Mouse (Mus musculus): Measurements from ENCODE around the gene Ppp1r9b. TPM values are rescaled to one million over a fixed set of nuclear protein-coding genes. Genes with fewer than 3 reads are reported as not detected.
A peak's percentile ranks its signal among the peaks of the same experiment; 100 is the strongest.
"Not testable (repeated sequence)": the region's sequence is repeated elsewhere in the genome, so short reads cannot be mapped to it uniquely, and the experiment has no call there.

The Ppp1r9b gene
- total RNA-seq, 2 experiments from 2014 or later: 50.3 to 67.7 TPM

GRCm38 (mm10) chr11:94996101-94996500 is 5.3 kb downstream of the Ppp1r9b start:
- ATAC-seq (replicated peaks; ENCODE audit: poor library complexity, severe bottlenecking): no peak

DNA sequence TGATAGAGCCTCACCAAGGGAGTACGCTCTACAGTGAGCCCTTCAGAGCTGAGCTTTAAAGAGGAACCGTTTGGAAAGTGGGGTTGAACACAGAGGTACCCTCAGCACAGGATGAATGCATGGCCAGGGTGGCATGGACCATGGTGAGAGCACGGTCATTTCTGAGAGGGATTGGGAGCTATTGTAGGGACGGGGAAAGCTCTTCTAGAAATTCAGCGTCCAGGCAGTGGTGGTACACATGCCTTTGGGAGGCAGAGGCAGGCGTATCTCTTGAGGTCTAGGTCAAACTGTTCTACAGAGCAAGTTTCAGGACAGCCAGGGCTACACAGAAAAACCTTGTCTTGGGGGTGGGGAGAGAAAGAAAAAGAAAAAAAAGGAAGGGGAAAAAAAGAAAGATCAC is 6.1 kb downstream of the Ppp1r9b start:
- ATAC-seq (replicated peaks; ENCODE audit: poor library complexity, severe bottlenecking): no peak

DNA sequence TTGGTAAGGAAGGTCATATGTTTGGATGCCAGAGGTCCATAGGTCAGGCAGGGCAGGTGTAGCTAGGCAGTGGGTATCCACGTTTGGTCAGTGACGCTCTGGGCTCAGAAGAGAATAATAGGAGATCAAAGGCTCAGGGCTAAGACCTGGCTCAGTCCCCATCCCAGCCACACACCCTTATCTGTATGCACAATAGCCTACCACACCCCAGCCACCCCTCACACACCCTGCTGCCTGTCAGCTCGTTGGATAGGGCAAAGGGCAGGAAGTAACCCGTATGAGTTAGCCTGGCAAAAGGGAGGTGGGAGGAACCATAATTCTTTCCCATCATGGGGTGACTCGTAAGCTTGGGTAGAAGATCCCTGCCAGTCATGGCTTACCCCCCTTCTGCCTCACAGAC is 6.8 kb downstream of the Ppp1r9b start:
- no peak for ATAC-seq (replicated peaks; ENCODE audit: poor library complexity, severe bottlenecking)

GRCm38 (mm10) chr11:94998041-94998531 is 7.3 kb downstream of the Ppp1r9b start:
- ATAC-seq (replicated peaks; ENCODE audit: poor library complexity, severe bottlenecking): no peak

- ATAC-seq (replicated peaks; ENCODE audit: poor library complexity, severe bottlenecking): no peak
These were observed 9.3 kb downstream of the Ppp1r9b start for GRCm38 (mm10) chr11:95000128-95000527.

- peak; percentile 61 for ATAC-seq (replicated peaks; ENCODE audit: poor library complexity, severe bottlenecking)
These were observed 9.7 kb downstream of the Ppp1r9b start for GRCm38 (mm10) chr11:95000548-95000947.

DNA sequence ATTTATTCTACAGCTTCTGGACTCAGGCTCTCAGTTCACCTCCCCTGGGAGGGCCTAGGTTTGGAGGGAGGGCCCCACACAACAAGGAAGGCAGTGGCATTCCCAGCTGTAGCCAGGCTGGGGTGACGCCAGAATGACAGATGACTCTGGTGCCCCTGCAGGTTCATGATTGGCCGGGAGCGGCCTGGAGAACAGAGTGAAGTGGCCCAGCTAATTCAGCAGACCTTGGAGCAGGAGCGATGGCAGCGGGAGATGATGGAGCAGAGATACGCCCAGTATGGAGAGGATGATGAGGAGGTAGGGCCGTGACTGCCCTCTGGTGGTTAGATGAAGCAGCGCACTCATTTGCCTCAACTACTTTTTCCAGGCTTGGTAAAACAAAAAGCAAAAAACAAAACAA is 10.2 kb downstream of the Ppp1r9b start:
- peak; percentile 64 for ATAC-seq (replicated peaks; ENCODE audit: poor library complexity, severe bottlenecking)

DNA sequence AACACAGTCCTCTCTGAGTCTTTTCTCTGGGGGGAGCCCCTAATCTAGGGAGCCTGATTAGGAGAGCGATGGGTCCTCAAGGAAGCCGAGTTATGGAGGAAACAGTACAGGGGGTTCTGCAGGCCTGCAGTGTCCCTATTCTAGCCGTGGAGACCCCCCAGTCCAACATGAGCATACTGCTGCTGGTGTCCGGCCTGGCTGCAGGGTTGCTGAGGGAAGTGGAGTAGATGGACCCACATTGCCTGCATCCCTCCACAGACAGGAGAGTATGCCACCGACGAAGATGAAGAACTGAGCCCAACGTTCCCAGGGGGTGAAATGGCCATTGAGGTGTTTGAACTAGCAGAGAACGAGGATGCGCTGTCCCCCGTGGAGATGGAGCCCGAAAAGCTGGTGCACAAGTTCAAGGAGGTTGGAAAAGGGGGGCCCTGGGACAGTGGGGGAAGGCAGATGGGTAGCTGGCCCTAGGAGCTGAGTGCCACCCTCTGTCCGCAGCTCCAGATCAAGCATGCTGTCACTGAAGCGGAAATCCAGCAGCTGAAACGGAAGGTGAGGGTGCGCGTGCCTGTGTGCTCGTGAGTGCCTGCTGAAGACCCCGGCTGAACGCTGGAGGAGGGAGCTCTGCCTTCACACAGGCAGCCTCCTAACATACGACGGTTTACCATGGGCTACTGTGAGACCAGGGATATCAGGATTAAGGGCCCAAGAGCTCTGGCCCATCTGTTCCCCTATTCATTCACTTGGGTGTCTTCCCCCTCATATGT is 10.9 kb downstream of the Ppp1r9b start:
- no peak for ATAC-seq (replicated peaks; ENCODE audit: poor library complexity, severe bottlenecking)

- no peak for ATAC-seq (replicated peaks; ENCODE audit: poor library complexity, severe bottlenecking)
These were observed 11.9 kb downstream of the Ppp1r9b start for GRCm38 (mm10) chr11:95002705-95003104.

GRCm38 (mm10) chr11:95004136-95004936 is 13.5 kb downstream of the Ppp1r9b start:
- no peak for ATAC-seq (replicated peaks; ENCODE audit: poor library complexity, severe bottlenecking)

GRCm38 (mm10) chr11:95004937-95005198 is 14.0 kb downstream of the Ppp1r9b start:
- ATAC-seq (replicated peaks; ENCODE audit: poor library complexity, severe bottlenecking): no peak

DNA sequence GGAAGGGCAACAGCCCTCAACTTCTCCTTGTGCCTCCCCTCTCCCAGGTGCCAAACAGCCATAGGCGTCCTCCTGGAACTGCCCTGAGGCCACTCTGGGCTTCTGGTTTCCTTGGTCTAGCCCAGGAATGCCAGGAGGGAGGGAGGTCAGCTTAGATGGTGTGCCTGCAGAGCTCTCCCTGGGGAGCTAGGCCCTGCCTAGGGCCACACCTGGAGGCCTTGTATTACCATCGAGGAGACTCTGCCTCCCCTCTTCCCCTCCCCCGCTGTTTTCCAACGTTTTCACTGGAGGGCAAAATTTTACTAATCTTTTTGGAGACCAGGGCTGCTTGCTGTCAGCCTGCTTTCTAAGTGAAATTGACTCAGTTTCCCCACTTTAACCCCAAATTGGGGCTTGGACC is 15.2 kb downstream of the Ppp1r9b start:
- no peak for ATAC-seq (replicated peaks; ENCODE audit: poor library complexity, severe bottlenecking)

DNA sequence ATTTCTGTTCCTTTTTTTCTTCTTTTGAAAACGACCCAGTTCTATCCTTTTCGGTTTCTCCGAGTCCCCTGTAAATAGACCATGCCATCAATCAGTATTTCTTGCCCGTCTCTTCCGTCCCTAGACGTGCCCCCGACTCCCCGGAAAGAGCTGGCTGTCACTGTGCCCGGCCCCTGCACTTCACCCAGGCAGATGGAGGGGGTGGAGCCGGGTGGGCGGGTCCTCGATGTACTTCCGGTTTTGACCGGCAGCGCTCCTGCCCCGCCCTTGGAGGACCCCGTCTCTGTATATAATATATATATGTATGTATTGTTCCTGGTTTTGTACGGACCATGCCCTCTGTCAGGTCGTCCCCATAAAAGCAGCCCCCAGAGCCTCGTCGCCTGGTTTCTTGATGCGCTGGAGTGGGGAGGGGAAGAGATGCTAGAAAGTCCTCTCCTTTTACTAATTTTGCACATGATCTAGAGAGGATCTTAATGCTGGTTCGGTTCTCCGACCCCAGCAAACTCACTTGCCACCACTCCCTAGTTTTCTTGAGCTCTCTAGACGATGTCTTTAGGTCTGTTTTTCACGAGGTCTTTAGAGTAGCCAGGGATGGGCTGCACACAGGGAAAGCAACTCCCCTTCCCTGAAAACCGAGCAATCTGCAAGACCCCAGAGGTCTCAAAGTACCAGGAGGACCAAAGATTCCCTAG is 15.8 kb downstream of the Ppp1r9b start:
- ATAC-seq (replicated peaks; ENCODE audit: poor library complexity, severe bottlenecking): peak; percentile 66

- ATAC-seq (replicated peaks; ENCODE audit: poor library complexity, severe bottlenecking): no peak
These were observed 16.6 kb downstream of the Ppp1r9b start for GRCm38 (mm10) chr11:95007418-95007817.

DNA sequence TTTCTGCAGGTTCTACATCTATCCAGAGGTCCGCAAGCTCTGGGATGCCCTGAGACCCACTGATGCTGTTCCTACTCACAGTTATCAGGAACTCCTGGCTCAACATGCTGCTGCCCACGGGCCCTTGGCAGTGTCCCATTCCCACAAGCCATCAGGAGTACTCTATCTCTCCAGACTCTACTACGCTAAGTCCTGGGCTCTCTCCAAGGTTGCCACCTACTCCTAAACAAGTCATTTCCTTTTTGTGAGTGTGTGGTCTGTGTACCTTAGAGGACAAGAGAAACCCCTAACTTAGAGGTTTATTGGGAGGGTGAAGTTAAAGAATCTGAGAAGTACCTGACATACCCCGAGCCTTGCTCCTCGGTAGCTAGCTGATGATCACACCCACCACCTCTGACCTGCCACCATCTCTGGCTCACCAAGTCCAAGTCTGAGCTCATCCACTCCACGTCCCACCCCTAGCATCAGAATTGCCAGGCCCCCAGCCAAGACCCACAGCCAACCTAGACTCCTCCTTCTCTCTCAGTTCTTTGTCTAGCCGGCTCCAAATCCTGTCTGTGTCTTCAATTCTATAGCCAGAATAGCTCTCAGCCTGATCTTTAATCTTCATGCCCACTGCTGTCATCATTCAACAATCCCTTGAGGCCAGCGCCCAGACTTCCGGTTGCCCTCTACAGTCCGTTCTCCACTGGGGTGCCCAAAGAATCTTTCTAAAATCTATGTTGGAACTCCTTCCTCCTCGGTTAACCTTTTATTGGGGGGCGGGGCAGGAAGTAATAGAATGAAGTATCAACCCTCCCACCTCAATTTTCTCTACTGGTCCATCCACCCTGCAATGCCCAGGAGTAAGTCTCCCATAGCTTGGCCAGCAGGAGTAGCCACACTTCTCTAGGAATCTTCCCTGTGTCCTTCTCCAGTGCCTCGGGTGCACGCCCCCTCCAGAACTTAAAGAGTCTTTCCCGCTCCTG is 18.1 kb downstream of the Ppp1r9b start:
- no peak for ATAC-seq (replicated peaks; ENCODE audit: poor library complexity, severe bottlenecking)

DNA sequence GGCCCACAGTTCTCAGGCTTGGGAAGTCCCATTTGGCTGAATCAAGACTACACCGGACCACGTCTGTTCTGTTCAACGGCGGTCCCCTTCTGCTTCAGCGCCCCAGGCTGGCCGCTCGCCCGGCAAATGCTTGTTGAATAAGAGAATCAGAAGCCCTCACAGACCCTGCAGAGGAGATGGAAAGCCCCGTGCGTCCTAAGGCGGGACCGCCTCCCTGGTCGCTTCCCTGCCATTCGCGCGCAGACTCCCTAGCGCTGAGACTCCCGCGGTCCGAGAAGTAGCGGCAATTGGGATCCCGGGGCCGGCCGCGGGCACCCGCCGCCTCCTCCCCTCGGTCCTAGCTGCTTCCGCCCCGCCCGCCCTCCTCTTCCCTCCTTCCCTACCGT is 18.8 kb downstream of the Ppp1r9b start, which contains the start of gene Samd14:
TSS of gene Samd14 (plus strand) at position 251 of the 386 bp plus-strand sequence.
- peak; percentile 26 for ATAC-seq (replicated peaks; ENCODE audit: poor library complexity, severe bottlenecking)

- ATAC-seq (replicated peaks; ENCODE audit: poor library complexity, severe bottlenecking): no peak
These were observed 19.4 kb downstream of the Ppp1r9b start for GRCm38 (mm10) chr11:95010141-95010739.

GRCm38 (mm10) chr11:95010841-95011403 is 20.1 kb downstream of the Ppp1r9b start:
- ATAC-seq (replicated peaks; ENCODE audit: poor library complexity, severe bottlenecking): not testable (repeated sequence)

GRCm38 (mm10) chr11:95011416-95011815 is 20.6 kb downstream of the Ppp1r9b start:
- no peak for ATAC-seq (replicated peaks; ENCODE audit: poor library complexity, severe bottlenecking)
